Mouse (Mus musculus) limb, embryonic 15.5 days (tissue): ENCODE measurements around the gene Osbpl2. TPM values are rescaled to one million over a fixed set of nuclear protein-coding genes. Genes with fewer than 3 reads are reported as not detected.
A peak's percentile ranks its signal among the peaks of the same experiment; 100 is the strongest.

Experiments used
- ATAC-seq: fragments of 200-750 bp; cut with Nextera tagmentation; 2 replicates; pipeline ENCODE4 v1.8.0; 2017; ENCODE audit warnings: low read depth, moderate TSS enrichment; ENCODE audit not compliant: insufficient number of reproducible peaks, low FRiP score, low TSS enrichment
- H3K27ac ChIP-seq: fragments of 300-500 bp; sonication (generic); 2 replicates; pipeline ENCODE4 v1.5.1; 2015; ENCODE audit warnings: moderate library complexity, mild to moderate bottlenecking, inconsistent platforms
- H3K27me3 ChIP-seq: fragments of 300-500 bp; sonication (generic); 2 replicates; pipeline ENCODE4 v1.6.1; 2015; ENCODE audit warnings: inconsistent platforms
- H3K36me3 ChIP-seq: fragments of 300-500 bp; sonication (generic); 2 replicates; pipeline ENCODE4 v1.6.1; 2015; ENCODE audit warnings: inconsistent platforms
- H3K4me1 ChIP-seq: fragments of 300-500 bp; sonication (generic); 2 replicates; pipeline ENCODE4 v1.6.1; 2015; ENCODE audit warnings: inconsistent platforms
- H3K4me2 ChIP-seq: fragments of 300-500 bp; sonication (generic); 2 replicates; pipeline ENCODE4 v1.6.1; 2015; ENCODE audit warnings: mild to moderate bottlenecking, inconsistent platforms
- H3K4me3 ChIP-seq: fragments of 300-500 bp; sonication (generic); 2 replicates; pipeline ENCODE4 v1.5.1; 2015; ENCODE audit warnings: mild to moderate bottlenecking, inconsistent platforms
- H3K9ac ChIP-seq: fragments of 300-500 bp; sonication (generic); 2 replicates; pipeline ENCODE4 v1.6.1; 2015; ENCODE audit warnings: inconsistent platforms
- H3K9me3 ChIP-seq: fragments of 300-500 bp; sonication (generic); 2 replicates; pipeline ENCODE4 v1.6.1; 2016; ENCODE audit warnings: inconsistent platforms
- WGBS: fragments of 180-500 bp; shearing (Covaris S2); methylation state at CpG from one replicate; pipeline ENCODE4 v1.1.7; 2015; 5-methylcytosine and 5-hydroxymethylcytosine counted together
- polyA plus RNA-seq: library from polyadenylated mRNA; unstranded; fragments of >200 nt; fragmentation: Nextera tagmentation; extraction: Ambion mirVana; gene quantifications from 2 replicates; pipeline ENCODE4 v1.2.1, GENCODE M21; 2015

Osbpl2 gene
- polyA plus RNA-seq = 42.5 and 45.2 TPM in 2 replicates

DNA sequence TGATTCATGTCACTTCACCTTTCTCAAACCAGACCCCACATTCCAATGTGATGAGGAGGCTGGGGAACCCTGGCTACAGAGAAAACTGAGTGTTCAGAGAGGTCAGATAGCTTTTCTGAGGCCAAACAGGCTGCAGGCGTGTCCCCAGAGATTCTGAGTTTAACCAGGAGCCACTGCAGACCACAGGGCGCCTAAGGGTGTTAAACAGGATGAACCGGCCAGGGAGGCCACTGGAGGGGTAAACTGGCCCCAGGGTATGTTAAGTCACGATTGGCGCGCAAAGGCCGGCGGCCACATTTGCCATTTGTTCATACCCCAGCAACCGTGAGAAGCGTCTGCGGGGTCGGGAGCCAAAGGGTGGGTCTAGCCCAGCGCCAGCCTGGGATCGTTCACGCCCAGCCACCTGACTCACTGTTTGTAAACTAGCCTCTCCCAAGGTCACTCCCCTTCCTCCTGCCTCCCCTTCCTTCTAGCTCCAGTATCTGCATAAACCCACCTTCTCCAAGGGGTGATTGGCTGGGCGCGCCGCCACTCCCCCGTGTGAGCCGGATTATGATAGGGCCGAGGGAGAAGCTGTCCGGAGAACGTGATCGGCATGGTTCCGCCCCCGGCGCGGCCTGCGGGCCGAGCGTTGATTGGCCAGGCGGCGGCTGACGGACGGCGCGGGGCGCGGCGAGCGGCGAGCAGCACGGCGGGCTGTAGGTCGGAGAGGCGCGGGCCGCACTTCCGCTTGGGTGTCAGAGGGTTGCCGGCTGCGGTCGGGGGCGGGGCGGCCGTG is at the start of gene Osbpl2:
Gene Osbpl2 (plus strand): TSS at position 646 of the 778 bp plus-strand sequence.
- H3K9me3 ChIP-seq = no peaks in the 10 kb centered on the region
- H3K27me3 ChIP-seq = peaks cover 21% of the 10 kb centered on the region; the same call in 1 of the 2 replicates
- peak within 1 kb of the TSS; percentile 96 for H3K4me3 ChIP-seq
- peak within 1 kb of the TSS; percentile 82 for H3K4me2 ChIP-seq
- peak; percentile 98 for ATAC-seq
- H3K9ac ChIP-seq = peak within 1 kb of the TSS; percentile 74
- peaks cover 24% of the 10 kb centered on the region for H3K4me1 ChIP-seq
- H3K27ac ChIP-seq = peak within 1 kb of the TSS; percentile 72
- H3K36me3 ChIP-seq = peaks cover 8% of the 10 kb centered on the region; the same call in 1 of the 2 replicates
- under 1% methylated on average over 55 of the region's 55 CpGs for WGBS

DNA sequence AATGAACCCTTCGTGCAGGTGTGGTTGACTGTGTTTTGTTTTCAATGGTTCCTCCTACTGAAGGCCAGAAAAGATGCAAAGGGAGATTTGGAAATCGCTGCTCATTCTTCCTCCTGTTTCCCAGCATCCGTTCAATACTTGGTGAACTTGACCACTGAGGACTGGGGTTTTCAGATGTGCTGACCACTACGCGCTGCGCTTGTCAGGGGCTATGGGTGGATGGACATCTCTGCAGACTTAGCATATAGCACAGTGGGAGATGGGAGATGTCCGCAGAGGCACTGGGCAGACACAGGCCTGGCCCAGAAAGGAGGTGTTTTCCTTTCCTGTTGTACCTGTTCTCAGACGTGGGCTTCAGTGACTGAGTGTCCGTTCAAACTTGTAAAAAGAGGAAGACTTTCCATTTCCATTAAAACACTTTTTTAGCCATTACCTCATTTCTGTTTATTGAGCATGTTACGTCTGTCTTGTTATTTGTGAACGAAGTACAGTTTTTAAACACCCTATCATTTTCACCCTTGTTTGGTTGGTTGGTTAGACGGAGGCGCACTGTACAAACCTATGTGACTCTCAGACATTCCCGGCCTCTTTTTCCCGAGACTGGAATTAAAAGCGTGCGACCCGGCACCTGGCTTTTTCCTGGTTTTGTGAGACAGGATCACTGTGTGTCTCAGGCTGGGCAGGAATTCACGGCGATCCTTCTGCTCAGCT is 49.2 kb upstream of the Osbpl2 start:
- H3K27ac ChIP-seq = peak overlapping the region; percentile 78
- H3K4me2 ChIP-seq = peak overlapping the region; percentile 82
- peak overlapping the region; percentile 60 for H3K9ac ChIP-seq
- no peaks in the 10 kb centered on the region for H3K27me3 ChIP-seq
- peaks cover 10% of the 10 kb centered on the region for H3K4me1 ChIP-seq
- peaks cover 23% of the 10 kb centered on the region for H3K36me3 ChIP-seq
- H3K4me3 ChIP-seq = peak overlapping the region; percentile 68
- peak; percentile 46; the same call in 1 of the 2 replicates for ATAC-seq
- WGBS = 34% methylated on average over 20 of the region's 20 CpGs
- H3K9me3 ChIP-seq = no peaks in the 10 kb centered on the region

DNA sequence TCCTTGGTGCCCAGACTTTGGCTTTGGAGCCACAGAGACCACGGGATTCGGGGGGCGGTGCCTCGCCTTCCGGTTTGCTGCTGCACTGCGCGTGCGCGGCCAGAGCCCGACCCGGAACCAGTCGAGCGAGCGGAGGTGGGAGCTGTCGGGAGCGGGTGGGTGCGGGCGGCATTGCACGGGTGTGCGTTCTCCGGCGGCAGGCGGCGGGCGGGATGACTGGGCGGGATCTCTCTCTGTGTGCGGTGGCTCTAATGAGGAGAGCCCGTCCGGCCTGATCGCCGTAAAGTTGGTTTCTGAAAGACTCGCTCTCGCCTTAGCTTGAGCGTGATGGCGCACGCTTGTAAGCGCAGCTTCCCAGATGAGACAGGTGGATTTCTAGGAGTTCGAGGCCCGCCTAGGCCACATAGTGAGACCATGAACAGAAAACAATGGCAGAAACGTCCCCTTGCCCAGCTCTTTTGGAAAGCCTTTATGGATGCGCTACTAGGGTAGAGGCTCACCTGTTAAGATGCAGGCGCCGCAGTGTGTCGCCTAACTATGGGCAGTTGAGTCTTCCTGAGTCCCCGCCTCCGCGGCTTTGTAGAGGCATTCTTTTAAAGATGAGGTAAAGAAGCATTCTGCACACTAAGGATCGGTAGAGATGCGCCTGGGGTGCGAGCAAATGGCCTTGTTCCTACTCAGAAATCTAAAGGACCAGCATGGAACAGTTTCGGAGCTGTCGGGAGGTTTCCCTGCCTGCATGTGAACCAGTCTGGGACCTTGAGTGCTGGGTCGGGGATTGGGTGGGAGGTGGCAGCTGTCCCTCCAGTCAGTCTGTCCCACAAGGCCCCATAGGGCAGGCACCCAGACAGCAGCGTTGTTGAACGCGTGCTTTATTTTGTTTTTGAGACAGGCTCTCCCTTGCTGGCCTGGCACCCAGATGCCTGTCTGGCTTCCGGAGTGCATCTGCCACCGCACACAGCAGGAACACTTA is 48.3 kb upstream of the Osbpl2 start, which contains the start of gene Mtg2:
Gene Mtg2 (plus strand): TSS at position 108 of the 973 bp plus-strand sequence.
- peak within 1 kb of the TSS; percentile 60 for H3K9ac ChIP-seq
- H3K27ac ChIP-seq = peak within 1 kb of the TSS; percentile 82
- peaks cover 10% of the 10 kb centered on the region for H3K4me1 ChIP-seq
- no peaks in the 10 kb centered on the region for H3K27me3 ChIP-seq
- peaks cover 23% of the 10 kb centered on the region for H3K36me3 ChIP-seq
- H3K4me2 ChIP-seq = peak within 1 kb of the TSS; percentile 82
- no peaks in the 10 kb centered on the region for H3K9me3 ChIP-seq
- 4% methylated on average over 58 of the region's 58 CpGs for WGBS
- H3K4me3 ChIP-seq = peak within 1 kb of the TSS; percentile 68
- peak; percentile 89 for ATAC-seq

DNA sequence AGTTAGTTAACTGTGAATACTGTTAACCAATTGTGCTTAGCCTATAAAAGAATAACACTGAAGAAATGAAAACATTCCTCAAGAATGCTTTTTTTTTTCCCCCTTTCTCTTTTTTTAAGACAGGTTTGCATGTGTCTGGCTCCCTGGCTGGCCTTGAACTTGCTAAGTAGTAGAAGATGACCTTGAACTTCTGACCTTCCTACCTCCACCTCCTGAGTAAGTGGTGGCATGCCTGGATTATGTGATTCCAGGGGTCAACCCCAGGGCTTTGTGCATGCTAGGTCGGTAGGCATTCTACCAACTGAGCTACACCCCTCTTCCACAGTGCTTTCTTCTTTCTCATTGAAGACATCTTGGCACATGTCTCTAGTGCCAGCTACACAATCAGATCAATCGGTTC is 47.4 kb upstream of the Osbpl2 start:
- Histone ChIP-seq H3K27me3 (no peaks in the 10 kb centered on the region), H3K4me2 (no peak overlapping the region), H3K9ac (no peak overlapping the region), H3K36me3 (peaks cover 23% of the 10 kb centered on the region), H3K4me1 (peaks cover 10% of the 10 kb centered on the region), H3K27ac (no peak overlapping the region), H3K4me3 (no peak overlapping the region), H3K9me3 (no peaks in the 10 kb centered on the region)
- ATAC-seq = no peak
- WGBS = 75% methylated on average over 2 of the region's 2 CpGs

DNA sequence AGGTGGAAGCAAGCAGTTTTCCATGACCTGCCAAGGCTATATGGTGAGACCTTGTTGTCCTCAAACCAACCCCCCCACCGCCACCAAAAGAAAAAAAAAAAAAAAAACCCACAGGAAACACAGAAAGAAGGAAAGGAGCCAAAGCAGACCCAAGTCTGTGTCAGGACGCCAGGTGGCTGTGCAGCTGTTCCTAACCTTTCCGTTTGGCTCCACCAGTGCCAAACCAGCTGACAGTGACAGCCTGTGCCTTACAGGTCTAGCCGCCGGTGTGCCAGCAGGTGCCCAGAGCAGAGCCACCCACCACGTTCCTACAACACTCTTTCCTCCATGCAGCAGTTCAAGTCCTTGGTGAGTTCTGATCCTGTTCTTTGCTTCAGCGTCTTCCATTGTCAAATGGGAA is 46.2 kb upstream of the Osbpl2 start:
- no peak for ATAC-seq
- Histone ChIP-seq H3K9me3 (no peaks in the 10 kb centered on the region), H3K36me3 (peaks cover 26% of the 10 kb centered on the region), H3K4me3 (no peak overlapping the region), H3K9ac (no peak overlapping the region), H3K4me1 (peaks cover 10% of the 10 kb centered on the region), H3K27me3 (no peaks in the 10 kb centered on the region), H3K4me2 (no peak overlapping the region), H3K27ac (no peak overlapping the region)
- WGBS = 87% methylated on average over 7 of the region's 7 CpGs

DNA sequence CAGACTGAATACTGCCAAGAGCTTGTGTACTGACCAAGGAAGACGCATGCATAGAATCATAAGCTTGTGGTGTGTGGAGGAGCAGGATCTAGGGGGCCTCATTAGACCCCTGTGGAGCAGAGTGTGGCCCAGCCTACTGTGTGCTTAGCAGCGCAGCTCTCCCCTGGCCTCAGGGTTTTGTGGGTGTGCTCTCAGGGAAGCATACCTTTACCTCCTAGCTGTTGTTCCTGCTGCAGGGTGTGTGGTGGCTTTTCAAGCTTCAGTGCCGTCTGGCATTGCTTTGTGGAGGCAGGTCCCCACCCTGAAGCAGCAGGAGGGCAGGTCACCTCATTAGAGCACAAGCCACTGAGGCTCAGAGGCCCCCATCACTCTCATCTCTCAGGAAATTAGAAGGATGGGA is 41.5 kb upstream of the Osbpl2 start:
- no peak overlapping the region for H3K4me2 ChIP-seq
- H3K36me3 ChIP-seq = peaks cover 39% of the 10 kb centered on the region
- no peak overlapping the region for H3K4me3 ChIP-seq
- H3K27ac ChIP-seq = no peak overlapping the region
- ATAC-seq = no peak
- H3K27me3 ChIP-seq = no peaks in the 10 kb centered on the region
- no peaks in the 10 kb centered on the region for H3K9me3 ChIP-seq
- no peaks in the 10 kb centered on the region for H3K4me1 ChIP-seq
- 55% methylated on average over 3 of the region's 3 CpGs for WGBS
- H3K9ac ChIP-seq = no peak overlapping the region

DNA sequence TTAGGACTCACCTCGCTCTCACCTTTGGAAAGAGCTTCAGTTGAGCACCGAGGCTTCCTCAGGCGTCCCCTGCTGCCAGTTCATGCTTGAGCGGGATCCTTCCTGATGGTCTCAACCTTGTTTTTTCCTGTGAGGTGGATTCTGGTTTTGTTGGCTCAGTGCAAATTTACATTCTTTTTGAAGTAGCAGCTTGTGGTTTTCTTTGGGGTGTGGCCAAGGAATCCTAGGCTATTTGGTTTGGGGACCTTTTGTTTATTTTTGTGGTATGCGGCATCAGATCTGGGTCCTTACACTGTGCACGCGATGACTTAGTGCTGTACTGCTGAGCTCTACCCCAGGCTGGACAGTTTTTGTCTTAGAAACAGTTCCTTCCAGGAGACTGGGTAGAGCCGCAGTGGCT is 38.4 kb upstream of the Osbpl2 start:
- H3K9ac ChIP-seq = no peak overlapping the region
- peaks cover 45% of the 10 kb centered on the region for H3K36me3 ChIP-seq
- H3K4me3 ChIP-seq = no peak overlapping the region
- H3K9me3 ChIP-seq = no peaks in the 10 kb centered on the region
- H3K27me3 ChIP-seq = no peaks in the 10 kb centered on the region
- H3K27ac ChIP-seq = no peak overlapping the region
- ATAC-seq = no peak
- H3K4me2 ChIP-seq = no peak overlapping the region
- no peaks in the 10 kb centered on the region for H3K4me1 ChIP-seq
- 93% methylated on average over 8 of the region's 8 CpGs for WGBS

DNA sequence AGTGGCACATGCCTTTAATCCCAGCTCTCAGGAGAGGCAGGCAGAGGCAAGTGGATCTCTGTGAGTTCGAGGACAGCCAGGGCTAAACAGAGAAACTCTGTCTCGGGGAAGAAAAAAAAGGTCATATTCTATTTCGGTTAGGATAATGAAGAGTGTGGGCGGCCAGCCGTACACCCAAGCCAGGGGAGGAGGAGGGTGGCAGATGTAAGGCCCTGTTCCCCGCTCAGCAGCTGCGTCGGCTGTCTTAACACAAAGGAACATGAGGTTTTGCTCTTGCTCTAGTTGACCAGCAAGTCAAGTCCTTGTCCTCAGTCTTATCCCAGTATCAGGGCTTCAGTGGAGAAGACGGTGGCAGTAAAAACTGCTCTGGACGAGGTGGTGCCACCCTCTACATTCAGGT is 36.0 kb upstream of the Osbpl2 start:
- H3K9me3 ChIP-seq = no peaks in the 10 kb centered on the region
- WGBS = 88% methylated on average over 10 of the region's 10 CpGs
- H3K4me2 ChIP-seq = no peak overlapping the region
- peaks cover 38% of the 10 kb centered on the region for H3K36me3 ChIP-seq
- no peaks in the 10 kb centered on the region for H3K27me3 ChIP-seq
- no peak overlapping the region for H3K9ac ChIP-seq
- H3K4me3 ChIP-seq = no peak overlapping the region
- H3K4me1 ChIP-seq = no peaks in the 10 kb centered on the region
- ATAC-seq = no peak
- H3K27ac ChIP-seq = no peak overlapping the region

DNA sequence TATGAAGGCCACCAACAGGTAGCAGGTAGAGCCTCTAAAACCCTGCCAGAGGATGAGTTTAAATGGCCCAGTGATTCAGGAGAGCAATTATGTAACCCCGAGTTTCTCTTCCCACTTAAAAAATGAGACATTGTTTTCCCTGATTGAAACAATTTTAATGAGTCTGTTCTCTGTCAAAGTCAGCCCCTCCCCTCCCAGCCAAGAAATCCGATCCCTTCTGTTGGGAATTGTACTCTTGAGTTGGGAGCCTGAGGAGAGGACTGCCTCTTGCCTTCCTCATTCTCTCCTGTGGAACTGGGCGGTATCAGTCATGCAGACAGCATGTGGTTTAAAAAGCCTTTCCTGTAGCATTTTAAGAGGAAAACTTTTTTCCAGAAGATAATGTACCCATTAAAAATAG is 34.5 kb upstream of the Osbpl2 start:
- peaks cover 29% of the 10 kb centered on the region for H3K36me3 ChIP-seq
- no peaks in the 10 kb centered on the region for H3K9me3 ChIP-seq
- H3K9ac ChIP-seq = no peak overlapping the region
- no peak overlapping the region for H3K4me2 ChIP-seq
- 24% methylated on average over 3 of the region's 3 CpGs for WGBS
- H3K4me1 ChIP-seq = no peaks in the 10 kb centered on the region
- no peak overlapping the region for H3K4me3 ChIP-seq
- ATAC-seq = no peak
- H3K27ac ChIP-seq = no peak overlapping the region
- H3K27me3 ChIP-seq = no peaks in the 10 kb centered on the region

DNA sequence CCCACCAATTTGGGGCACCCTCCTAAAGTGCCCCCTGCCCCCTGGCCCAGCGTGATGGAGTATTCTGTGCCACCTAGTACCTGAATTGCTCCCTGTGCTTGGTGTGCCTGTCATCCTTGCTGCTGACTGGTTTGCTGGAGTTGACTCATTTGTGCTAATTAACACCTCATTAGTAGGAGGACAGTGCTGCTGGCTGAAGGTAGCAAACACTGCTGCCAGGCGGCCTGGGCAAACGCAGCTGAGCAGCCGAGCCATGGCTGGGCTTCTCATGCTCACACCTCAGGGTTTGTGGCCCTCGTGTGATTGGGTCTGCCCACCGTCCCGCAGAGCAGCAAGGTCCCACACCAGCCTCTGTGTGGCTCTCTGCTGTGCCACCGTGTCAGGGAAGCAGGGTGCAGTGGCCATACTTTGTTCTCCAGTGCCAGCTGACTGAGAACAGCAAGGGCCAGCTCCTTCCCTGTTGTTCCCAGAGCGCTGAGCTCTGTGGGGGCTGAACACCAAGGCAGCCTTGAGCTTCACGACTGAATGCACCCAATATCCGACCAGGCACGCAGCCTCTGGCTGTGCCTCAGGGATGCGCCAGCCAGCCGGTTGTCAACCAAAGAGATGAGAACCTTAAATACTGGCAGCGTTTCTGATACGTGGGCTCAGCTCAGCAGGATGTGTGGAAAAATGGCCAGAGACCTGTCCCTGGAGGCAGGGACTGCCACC is 33.0 kb upstream of the Osbpl2 start:
- H3K27me3 ChIP-seq = 0 out of 2 replicates have a peak, but pooled peaks cover 2% of the 10 kb centered on the region
- 68% methylated on average over 16 of the region's 16 CpGs for WGBS
- H3K4me2 ChIP-seq = no peak overlapping the region
- no peak overlapping the region for H3K9ac ChIP-seq
- H3K9me3 ChIP-seq = no peaks in the 10 kb centered on the region
- no peak for ATAC-seq
- H3K4me3 ChIP-seq = no peak overlapping the region
- no peak overlapping the region for H3K27ac ChIP-seq
- peaks cover 23% of the 10 kb centered on the region for H3K36me3 ChIP-seq
- no peaks in the 10 kb centered on the region for H3K4me1 ChIP-seq

DNA sequence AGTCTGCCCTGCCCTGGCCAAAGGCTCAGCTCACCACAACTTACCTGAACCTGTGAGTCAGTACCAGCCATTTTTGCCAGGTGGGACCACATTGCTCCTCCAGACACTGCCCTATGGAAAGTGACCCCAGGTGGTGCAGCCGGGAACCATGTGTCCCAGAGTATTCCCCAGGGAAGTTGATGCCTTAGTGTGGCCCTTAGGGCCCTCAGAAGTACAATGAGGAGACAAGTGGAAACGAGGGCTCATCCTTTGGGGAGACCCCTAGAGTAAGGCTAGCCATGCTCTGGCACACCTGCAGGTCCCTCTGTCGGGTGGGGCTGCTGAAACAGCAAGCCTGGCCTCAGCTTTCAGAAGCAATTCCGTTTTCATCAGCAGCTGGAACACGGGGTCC is 32.5 kb upstream of the Osbpl2 start:
- no peak overlapping the region for H3K4me2 ChIP-seq
- H3K27ac ChIP-seq = no peak overlapping the region
- ATAC-seq = no peak
- no peaks in the 10 kb centered on the region for H3K9me3 ChIP-seq
- 78% methylated on average over 5 of the region's 5 CpGs for WGBS
- H3K9ac ChIP-seq = no peak overlapping the region
- H3K4me1 ChIP-seq = no peaks in the 10 kb centered on the region
- H3K36me3 ChIP-seq = peaks cover 23% of the 10 kb centered on the region
- 0 out of 2 replicates have a peak, but pooled peaks cover 2% of the 10 kb centered on the region for H3K27me3 ChIP-seq
- H3K4me3 ChIP-seq = no peak overlapping the region
